Comparison of ENCODE assay signal across 21 mouse cellular contexts in the genomic region with DNA sequence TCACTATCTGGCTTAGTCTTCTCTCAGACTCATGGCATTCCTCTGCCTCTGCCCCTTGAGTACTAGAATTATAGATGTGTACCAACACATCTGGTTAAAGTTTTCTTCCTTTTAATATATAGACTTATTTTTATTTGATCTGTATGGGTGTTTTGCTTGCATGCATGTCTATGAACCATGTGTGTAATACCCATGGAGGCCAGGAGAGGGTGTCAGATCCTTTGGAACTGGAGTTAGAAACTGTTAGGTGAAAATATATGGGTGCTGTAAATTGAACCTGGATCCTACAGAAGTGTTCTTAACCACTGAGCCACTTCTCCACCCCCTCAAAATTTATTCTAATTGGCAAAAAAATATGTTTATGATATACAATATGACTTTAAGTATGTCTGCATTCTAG.
DNase-seq lines count a peak whose midpoint lies in the region; ATAC-seq and TF ChIP-seq lines count a peak whose summit lies in the region.
"Had no signal": no experiment of that assay in that cellular context is flagged by ENCODE, and none has a peak within 500 bp of the region (broad histone marks: within the 10 kb centered on the region; RNA-seq: fewer than 3 reads in every experiment).

No protein-coding gene starts in this region.

- no peak overlapping the region for H3K9ac ChIP-seq in heart, adult 2 months (ENCODE audit: low read depth, low read length)
- H3K9ac ChIP-seq: heart, embryonic 15.5 days; hindbrain, embryonic 15.5 days; midbrain, embryonic 13.5 days had no signal

- no peak for TF ChIP-seq POLR2A in heart, adult 2 months (IDR thresholded peaks at IDR 0.05; ENCODE audit: insufficient read depth, low read depth, low read length)

- TF ChIP-seq CTCF in heart, adult 2 months (IDR thresholded peaks at IDR 0.05): peak; percentile 36
- TF ChIP-seq CTCF in E14TG2a.4 (conservative IDR thresholded peaks at IDR 0.05; ENCODE audit: low read length): peak; percentile 26; the same call in 1 of the 2 replicates

- intact Hi-C loops in heart, adult 2 months (cut with DNase I): no loop called here
- intact Hi-C loops in heart, postnatal 14 days (cut with DNase I): no loop called here

- no peak for TF ChIP-seq EP300 in heart, adult 2 months (IDR thresholded peaks at IDR 0.05; ENCODE audit: insufficient read depth, low read depth, low read length)

- no peaks in the 10 kb centered on the region for H3K27me3 ChIP-seq in heart, adult 2 months (ENCODE audit: control insufficient read depth, insufficient read depth, low read length)
- no peaks in the 10 kb centered on the region for H3K27me3 ChIP-seq in E14TG2a.4 (ENCODE audit: insufficient read depth, low read length)
- H3K27me3 ChIP-seq: heart, embryonic 15.5 days; megakaryocyte, embryonic 14.5 days had no signal

- H3K79me2 ChIP-seq in heart, adult 2 months (replicated peaks; ENCODE audit: control insufficient read depth, insufficient read depth, low read length): no peaks in the 10 kb centered on the region; the same call in 1 of the 2 replicates

- no peak overlapping the region for H3K27ac ChIP-seq in heart, adult 2 months
- H3K27ac ChIP-seq: embryonic facial prominence, embryonic 10.5 days; forebrain, embryonic 10.5 days; heart, embryonic 15.5 days; hindbrain, embryonic 15.5 days; midbrain, embryonic 13.5 days had no signal

- no peak overlapping the region for H3K4me3 ChIP-seq in heart, adult 2 months
- H3K4me3 ChIP-seq in E14TG2a.4 (replicated peaks; ENCODE audit: low read length): no peak overlapping the region
- H3K4me3 ChIP-seq: embryonic facial prominence, embryonic 10.5 days; forebrain, embryonic 10.5 days; heart, embryonic 15.5 days; hindbrain, embryonic 15.5 days; megakaryocyte, embryonic 14.5 days; midbrain, embryonic 13.5 days had no signal

- H3K4me1 ChIP-seq in heart, adult 2 months (ENCODE audit: control insufficient read depth, insufficient read depth, low read length): no peaks in the 10 kb centered on the region; the same call in 1 of the 2 replicates
- no peaks in the 10 kb centered on the region for H3K4me1 ChIP-seq in E14TG2a.4 (replicated peaks; ENCODE audit: low read depth, low read length)
- H3K4me1 ChIP-seq: embryonic facial prominence, embryonic 10.5 days; forebrain, embryonic 10.5 days; heart, embryonic 15.5 days; hindbrain, embryonic 15.5 days; midbrain, embryonic 13.5 days had no signal

- DNase-seq in heart, adult 2 months: no peak
- DNase-seq in heart, postnatal 14 days: no peak
- DNase-seq in lung, postnatal 10 days: peak; percentile 1
- no peak for DNase-seq in lung, postnatal 25 days (ENCODE audit: low spot score)
- peak; percentile 17 for DNase-seq in ZHBTc4 (ENCODE audit: low read depth, low spot score)
- DNase-seq in left cerebral cortex, adult 8-10 months (ENCODE audit: low spot score in 2 of 2): no peak
- DNase-seq: adrenal gland, adult 2 months; cerebellum, adult 11 months; cerebellum, postnatal 10 days; heart, postnatal 4 days; lung, postnatal 36 days; right cerebral cortex, postnatal 14 days had no signal

- H3K9me3 ChIP-seq in E14TG2a.4 (ENCODE audit: low read length): no peaks in the 10 kb centered on the region
- H3K9me3 ChIP-seq: embryonic facial prominence, embryonic 10.5 days; forebrain, embryonic 10.5 days; heart, embryonic 15.5 days; hindbrain, embryonic 15.5 days; megakaryocyte, embryonic 14.5 days; midbrain, embryonic 13.5 days had no signal

- H3K36me3 ChIP-seq in heart, adult 2 months (ENCODE audit: control insufficient read depth, insufficient read depth, low read length): no peaks in the 10 kb centered on the region
- H3K36me3 ChIP-seq in E14TG2a.4 (ENCODE audit: insufficient read depth, low read length): no peaks in the 10 kb centered on the region
- H3K36me3 ChIP-seq: embryonic facial prominence, embryonic 10.5 days; forebrain, embryonic 10.5 days; heart, embryonic 15.5 days; hindbrain, embryonic 15.5 days; midbrain, embryonic 13.5 days had no signal

- no peak for ATAC-seq in erythroid progenitor cell, adult 5-6 weeks (replicated peaks; ENCODE audit: low FRiP score, poor library complexity, severe bottlenecking)
- ATAC-seq: forebrain, embryonic 16.5 days; midbrain, embryonic 13.5 days had no signal

Comparison
In these comparisons a context has a peak if more than half of its experiments do, and no peak if none do; other contexts are left out.
1. DNase-seq: peak in lung, postnatal 10 days (single experiment) and ZHBTc4 (single experiment); none in heart, adult 2 months (0 of 2), heart, postnatal 14 days (0 of 2), lung, postnatal 25 days (single experiment) and left cerebral cortex, adult 8-10 months (0 of 2).